Mouse (Mus musculus): ENCODE data around the gene Shc2. TPM values are rescaled to one million over a fixed set of nuclear protein-coding genes. Genes with fewer than 3 reads are reported as not detected.

Shc2 gene
- total and polyA plus RNA-seq, 3 experiments, result not detected

DNA sequence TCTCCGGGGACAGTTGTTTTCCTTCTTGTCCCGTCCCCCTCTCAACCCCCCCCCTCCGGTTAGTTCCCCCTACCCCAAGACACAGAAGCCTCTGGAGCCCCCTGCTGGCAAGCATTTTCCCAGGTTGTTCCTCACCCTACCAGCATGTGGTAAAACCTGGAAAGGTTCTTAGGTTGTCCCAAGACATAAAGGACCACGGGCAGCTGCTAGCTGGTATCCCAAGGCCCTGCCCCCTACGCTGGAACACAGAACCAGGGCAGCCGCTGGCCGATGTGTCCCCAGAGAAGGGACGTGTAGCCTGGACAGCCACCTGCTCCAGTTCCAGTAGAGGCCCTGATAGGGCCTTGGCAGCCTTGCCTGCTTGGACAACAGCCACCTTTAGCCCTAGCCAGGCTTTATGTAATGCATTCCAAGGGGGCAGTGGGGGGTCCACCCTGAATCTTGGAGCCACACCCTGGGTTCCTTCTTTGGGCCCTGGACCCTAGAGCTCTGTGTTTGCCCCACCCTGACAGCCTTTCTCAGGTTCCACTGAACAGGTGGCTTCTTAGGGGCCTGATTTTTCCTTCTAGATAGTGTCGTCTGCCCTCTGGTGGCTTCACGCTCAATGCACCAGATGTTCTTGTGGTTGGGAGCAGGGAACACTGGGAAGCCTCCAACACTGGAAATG lies 45.3 kb upstream of the Shc2 start:
- Histone ChIP-seq H3K27ac (ENCODE audit: control insufficient read depth, low read depth, low read length) (peak overlapping the region; percentile 59), H3K9ac (ENCODE audit: control insufficient read depth, low read depth, low read length, poor library complexity, severe bottlenecking) (peak overlapping the region; percentile 96), H3K4me3 (ENCODE audit: control insufficient read depth in 1 of 2, insufficient read depth in 1 of 2, low read depth in 2 of 2, low read length in 2 of 2) (peak overlapping the region; percentile 96 to 98), H3K4me1 (ENCODE audit: control insufficient read depth in 1 of 2, insufficient read depth in 2 of 2, low read length in 2 of 2) (peaks cover 6 to 19% of the 10 kb centered on the region in 2 experiments; a peak in 3 of 4 replicates), H3K9me3 (replicated peaks; ENCODE audit: insufficient read depth, low read length) (no peaks in the 10 kb centered on the region), H3K27me3 (ENCODE audit: control insufficient read depth in 1 of 2, insufficient read depth in 2 of 2, low read length in 2 of 2) (no peaks in the 10 kb centered on the region), H3K36me3 (ENCODE audit: control insufficient read depth in 1 of 2, insufficient read depth in 2 of 2, low read length in 2 of 2) (peaks cover 3 to 4% of the 10 kb centered on the region in 2 experiments; a peak in 2 of 4 replicates), H3K79me2 (ENCODE audit: control insufficient read depth, insufficient read depth, low read length, poor library complexity) (peaks cover 32% of the 10 kb centered on the region)
- DNase-seq (ENCODE audit: low read depth, low spot score), result peak; percentile 74
- no peak for TF ChIP-seq MAFK (IDR thresholded peaks at IDR 0.05; ENCODE audit: borderline replicate concordance, low read depth, low read length)
- TF ChIP-seq ZC3H11A (IDR thresholded peaks at IDR 0.05; ENCODE audit: low read depth, low read length), result no peak
- TF ChIP-seq NELFE (IDR thresholded peaks at IDR 0.05; ENCODE audit: low read depth, low read length), result 0 out of 2 replicates have a peak, but pooled peaks have one; percentile 26
- TF ChIP-seq TBP (IDR thresholded peaks at IDR 0.05; ENCODE audit: low read depth, low read length), result no peak
- no peak for TF ChIP-seq ZNF384 (IDR thresholded peaks at IDR 0.05; ENCODE audit: low read depth, low read length)
- TF ChIP-seq MAZ (IDR thresholded peaks at IDR 0.05; ENCODE audit: low read depth, low read length), result peak; percentile 74; the same call in 1 of the 2 replicates
- no peak; the same call in 1 of the 2 replicates for TF ChIP-seq RAD21 (IDR thresholded peaks at IDR 0.05; ENCODE audit: low read depth, low read length)
- no peak for TF ChIP-seq BHLHE40 (IDR thresholded peaks at IDR 0.05; ENCODE audit: borderline replicate concordance, low read depth, low read length)
- no peak for TF ChIP-seq MEF2A (IDR thresholded peaks at IDR 0.05; ENCODE audit: extremely low read depth, insufficient replicate concordance, low read depth, low read length, poor library complexity, severe bottlenecking)
- TF ChIP-seq USF2 (IDR thresholded peaks at IDR 0.05; ENCODE audit: borderline replicate concordance in 1 of 2, insufficient read depth in 1 of 2, low read depth in 1 of 2, low read length in 2 of 2), result no peak
- TF ChIP-seq ETS1 (IDR thresholded peaks at IDR 0.05; ENCODE audit: low read depth, low read length), result no peak
- TF ChIP-seq CHD1 (IDR thresholded peaks at IDR 0.05; ENCODE audit: low read depth, low read length), result peak; percentile 81; the same call in 1 of the 2 replicates
- TF ChIP-seq POLR2A (IDR thresholded peaks at IDR 0.05; ENCODE audit: control insufficient read depth in 1 of 2, insufficient read depth in 1 of 2, low read depth in 1 of 2, low read length in 2 of 2, poor library complexity in 1 of 2), result no peak; a peak in 1 of 4 replicates
- TF ChIP-seq SIN3A (IDR thresholded peaks at IDR 0.05; ENCODE audit: low read length), result peak; percentile 62
- TF ChIP-seq CTCF (IDR thresholded peaks at IDR 0.05 in 2 of 3, conservative IDR thresholded peaks at IDR 0.05 in 1 of 3; ENCODE audit: control insufficient read depth in 1 of 3, insufficient read depth in 1 of 3, low read depth in 2 of 3, low read length in 3 of 3, poor library complexity in 1 of 3, severe bottlenecking in 1 of 3), result peak; percentile 39 to 57 (median 49); a peak in 5 of 6 replicates
- no peak for TF ChIP-seq MAX (IDR thresholded peaks at IDR 0.05; ENCODE audit: low read length)
- TF ChIP-seq MXI1 (IDR thresholded peaks at IDR 0.05; ENCODE audit: low read depth, low read length), result peak; percentile 64
- TF ChIP-seq CHD2 (IDR thresholded peaks at IDR 0.05; ENCODE audit: low read length), result no peak
- no peak for TF ChIP-seq SMC3 (IDR thresholded peaks at IDR 0.05; ENCODE audit: low read depth, low read length)
- no peak for TF ChIP-seq POLR2AphosphoS5 (IDR thresholded peaks at IDR 0.05; ENCODE audit: borderline replicate concordance, low read depth, low read length)
- TF ChIP-seq TCF12 (IDR thresholded peaks at IDR 0.05; ENCODE audit: low read depth, low read length), result 0 out of 2 replicates have a peak, but pooled peaks have one; percentile 13
- no peak for TF ChIP-seq ZMIZ1 (IDR thresholded peaks at IDR 0.05; ENCODE audit: low read depth, low read length)
- TF ChIP-seq MYC (IDR thresholded peaks at IDR 0.05; ENCODE audit: low read depth, low read length), result peak; percentile 12; the same call in 1 of the 2 replicates
- no peak for TF ChIP-seq E2F4 (IDR thresholded peaks at IDR 0.05; ENCODE audit: borderline replicate concordance, low read depth, low read length)
- no peak for TF ChIP-seq KAT2A (conservative IDR thresholded peaks at IDR 0.05; ENCODE audit: low read depth, low read length)
- TF ChIP-seq UBTF (IDR thresholded peaks at IDR 0.05; ENCODE audit: borderline replicate concordance, insufficient read depth, low read depth, low read length), result no peak
- no peak for TF ChIP-seq TAL1 (IDR thresholded peaks at IDR 0.05; ENCODE audit: low read length)
- no peak for TF ChIP-seq MYB (IDR thresholded peaks at IDR 0.05; ENCODE audit: low read depth, low read length)
- TF ChIP-seq JUND (IDR thresholded peaks at IDR 0.05; ENCODE audit: low read depth, low read length), result no peak
